Mouse (Mus musculus): ENCODE measurements at regions not wholly inside any gene's neighbourhood (a gene's known extent, or its start where the extent isn't known, plus 50 kb on each side); places are given as distances from the start of the nearest gene placed in this dataset.

DNA sequence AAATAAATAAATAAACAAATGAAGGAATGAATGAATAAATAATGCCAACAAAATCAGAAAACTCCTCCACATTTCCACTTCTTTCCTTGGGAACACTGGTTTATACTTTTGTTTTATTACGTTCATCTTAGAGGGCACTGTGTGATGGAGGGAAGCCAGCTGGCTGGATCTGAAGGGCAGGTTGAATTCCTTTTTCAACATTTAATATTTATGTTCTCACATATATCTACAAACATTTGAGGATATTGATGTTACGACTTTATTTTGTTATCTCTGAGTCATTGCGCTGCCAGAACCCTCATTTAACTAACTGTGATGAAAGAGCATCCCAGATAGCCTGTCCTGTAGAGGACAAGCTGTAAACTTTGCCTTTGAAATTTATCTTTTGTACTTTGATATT lies 273.3 kb downstream of the Phf14 start:
- TF ChIP-seq CTCF (IDR thresholded peaks at IDR 0.05; ENCODE audit: control insufficient read depth, insufficient read depth, low read length) (no peak), POLR2A (IDR thresholded peaks at IDR 0.05; ENCODE audit: borderline replicate concordance, control insufficient read depth, low read depth, low read length) (no peak)
